Mouse (Mus musculus): ENCODE results near the gene Lgr4. TPM values are rescaled to one million over a fixed set of nuclear protein-coding genes. Genes with fewer than 3 reads are reported as not detected.

The Lgr4 gene
- total RNA-seq, 1 experiment, result 68.9 TPM

DNA sequence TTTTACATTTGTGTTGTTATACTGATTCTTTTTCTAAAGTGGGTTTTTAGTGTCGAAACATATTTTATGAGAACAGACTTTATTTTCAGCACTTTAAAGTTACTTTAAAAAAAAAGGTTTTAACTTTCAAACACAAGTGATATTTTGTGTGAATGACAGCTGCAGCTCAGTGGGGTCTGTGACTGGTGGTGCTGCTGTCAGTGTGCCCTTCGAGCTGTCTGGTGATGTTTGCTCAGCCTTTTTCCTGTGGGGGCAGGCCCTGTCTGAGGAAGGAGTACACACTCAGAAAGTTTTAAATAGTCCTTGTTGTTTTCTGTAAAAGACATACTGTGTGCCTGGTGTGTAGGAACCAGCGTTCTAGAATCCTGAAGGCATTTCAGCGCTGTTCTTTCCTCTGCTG is 119.2 kb downstream of the Lgr4 start:
- H3K27ac ChIP-seq (ENCODE audit: insufficient read depth, low read depth, low read length, poor library complexity, severe bottlenecking), result no peak overlapping the region
- TF ChIP-seq ZC3H11A (IDR thresholded peaks at IDR 0.05; ENCODE audit: borderline replicate concordance, low read depth, low read length) (no peak), CHD2 (IDR thresholded peaks at IDR 0.05; ENCODE audit: low read depth, low read length) (no peak), ZNF384 (IDR thresholded peaks at IDR 0.05; ENCODE audit: low read depth, low read length) (no peak), HCFC1 (IDR thresholded peaks at IDR 0.05; ENCODE audit: borderline replicate concordance, insufficient read depth, low read length) (no peak), MAFK (IDR thresholded peaks at IDR 0.05; ENCODE audit: insufficient read depth, low read depth, low read length) (no peak)
- DNase-seq (ENCODE audit: low read depth, low spot score), result no peak

DNA sequence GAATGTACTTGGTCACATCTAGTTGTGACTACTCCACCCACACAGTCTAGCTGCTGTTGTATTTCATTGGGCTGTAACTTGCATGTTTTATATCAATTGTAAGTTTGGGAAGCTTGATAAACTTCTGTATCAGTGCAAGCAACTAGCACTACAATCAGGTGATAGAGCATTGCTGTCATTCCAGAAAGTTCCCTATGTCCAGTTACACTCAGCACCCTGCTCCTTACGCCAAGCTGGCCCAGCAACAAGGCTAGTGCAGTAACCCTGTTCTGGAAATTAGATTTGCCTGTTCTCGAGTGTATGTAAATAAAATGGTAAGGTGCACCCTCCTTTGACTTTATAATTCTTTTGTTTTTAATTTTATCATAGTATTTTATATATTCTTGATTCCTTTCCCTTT is 119.8 kb downstream of the Lgr4 start:
- no peak overlapping the region for H3K27ac ChIP-seq (ENCODE audit: insufficient read depth, low read depth, low read length, poor library complexity, severe bottlenecking)
- TF ChIP-seq CHD2 (IDR thresholded peaks at IDR 0.05; ENCODE audit: low read depth, low read length) (no peak), ZC3H11A (IDR thresholded peaks at IDR 0.05; ENCODE audit: borderline replicate concordance, low read depth, low read length) (no peak), HCFC1 (IDR thresholded peaks at IDR 0.05; ENCODE audit: borderline replicate concordance, insufficient read depth, low read length) (no peak)
- in situ Hi-C loops (cut with MboI; ENCODE audit: low sequenced_read_pairs in 2 of 2, unreplicated experiment in 2 of 2), result no loop called here

More for the DNA sequence above, 119.2 kb downstream of the Lgr4 start:
- Histone ChIP-seq H3K4me1 (ENCODE audit: control insufficient read depth in 2 of 2, insufficient read depth in 2 of 2, low read length in 2 of 2, poor library complexity in 1 of 2) (no peaks in the 10 kb centered on the region), H3K4me3 (ENCODE audit: insufficient read depth in 1 of 2, low read depth in 1 of 2, low read length in 2 of 2, poor library complexity in 1 of 2, severe bottlenecking in 1 of 2) (no peak overlapping the region), H3K36me3 (ENCODE audit: control insufficient read depth, insufficient read depth, low read length, poor library complexity, severe bottlenecking) (peaks cover 2% of the 10 kb centered on the region; the same call in 1 of the 2 replicates), H3K9ac (ENCODE audit: insufficient read depth, low read depth, low read length, poor library complexity, severe bottlenecking) (no peak overlapping the region), H3K9me3 (ENCODE audit: control insufficient read depth, insufficient read depth, low read depth, low read length) (no peaks in the 10 kb centered on the region)
- in situ Hi-C loops (cut with MboI; ENCODE audit: low sequenced_read_pairs in 2 of 2, unreplicated experiment in 2 of 2), result no loop called here

GRCm38 (mm10) chr2:110038341-110038740 is 120.9 kb downstream of the Lgr4 start:
- no peak for DNase-seq (ENCODE audit: low read depth, low spot score)
- no peaks in the 10 kb centered on the region for H3K9me3 ChIP-seq (ENCODE audit: control insufficient read depth, insufficient read depth, low read depth, low read length)
- H3K4me1 ChIP-seq (ENCODE audit: control insufficient read depth in 2 of 2, insufficient read depth in 2 of 2, low read length in 2 of 2, poor library complexity in 1 of 2), result no peaks in the 10 kb centered on the region
- peaks cover 3% of the 10 kb centered on the region; the same call in 1 of the 2 replicates for H3K36me3 ChIP-seq (ENCODE audit: control insufficient read depth, insufficient read depth, low read length, poor library complexity, severe bottlenecking)
- no peak overlapping the region for H3K9ac ChIP-seq (ENCODE audit: insufficient read depth, low read depth, low read length, poor library complexity, severe bottlenecking)
- in situ Hi-C loops (cut with MboI; ENCODE audit: low sequenced_read_pairs in 2 of 2, unreplicated experiment in 2 of 2), result no loop called here
- no peak for TF ChIP-seq MAFK (IDR thresholded peaks at IDR 0.05; ENCODE audit: insufficient read depth, low read depth, low read length)
- TF ChIP-seq ZC3H11A (IDR thresholded peaks at IDR 0.05; ENCODE audit: borderline replicate concordance, low read depth, low read length), result no peak
- TF ChIP-seq ZNF384 (IDR thresholded peaks at IDR 0.05; ENCODE audit: low read depth, low read length), result no peak
- no peak for TF ChIP-seq HCFC1 (IDR thresholded peaks at IDR 0.05; ENCODE audit: borderline replicate concordance, insufficient read depth, low read length)
- no peak for TF ChIP-seq CHD2 (IDR thresholded peaks at IDR 0.05; ENCODE audit: low read depth, low read length)
- H3K27ac ChIP-seq (ENCODE audit: insufficient read depth, low read depth, low read length, poor library complexity, severe bottlenecking), result no peak overlapping the region
- no peak overlapping the region for H3K4me3 ChIP-seq (ENCODE audit: insufficient read depth in 1 of 2, low read depth in 1 of 2, low read length in 2 of 2, poor library complexity in 1 of 2, severe bottlenecking in 1 of 2)

More for the DNA sequence above, 119.8 kb downstream of the Lgr4 start:
- H3K4me1 ChIP-seq (ENCODE audit: control insufficient read depth in 2 of 2, insufficient read depth in 2 of 2, low read length in 2 of 2, poor library complexity in 1 of 2), result no peaks in the 10 kb centered on the region
- H3K9me3 ChIP-seq (ENCODE audit: control insufficient read depth, insufficient read depth, low read depth, low read length), result no peaks in the 10 kb centered on the region
- no peak overlapping the region for H3K4me3 ChIP-seq (ENCODE audit: insufficient read depth in 1 of 2, low read depth in 1 of 2, low read length in 2 of 2, poor library complexity in 1 of 2, severe bottlenecking in 1 of 2)
- no peak overlapping the region for H3K9ac ChIP-seq (ENCODE audit: insufficient read depth, low read depth, low read length, poor library complexity, severe bottlenecking)
- H3K36me3 ChIP-seq (ENCODE audit: control insufficient read depth, insufficient read depth, low read length, poor library complexity, severe bottlenecking), result peaks cover 3% of the 10 kb centered on the region; the same call in 1 of the 2 replicates
- DNase-seq (ENCODE audit: low read depth, low spot score), result no peak

DNA sequence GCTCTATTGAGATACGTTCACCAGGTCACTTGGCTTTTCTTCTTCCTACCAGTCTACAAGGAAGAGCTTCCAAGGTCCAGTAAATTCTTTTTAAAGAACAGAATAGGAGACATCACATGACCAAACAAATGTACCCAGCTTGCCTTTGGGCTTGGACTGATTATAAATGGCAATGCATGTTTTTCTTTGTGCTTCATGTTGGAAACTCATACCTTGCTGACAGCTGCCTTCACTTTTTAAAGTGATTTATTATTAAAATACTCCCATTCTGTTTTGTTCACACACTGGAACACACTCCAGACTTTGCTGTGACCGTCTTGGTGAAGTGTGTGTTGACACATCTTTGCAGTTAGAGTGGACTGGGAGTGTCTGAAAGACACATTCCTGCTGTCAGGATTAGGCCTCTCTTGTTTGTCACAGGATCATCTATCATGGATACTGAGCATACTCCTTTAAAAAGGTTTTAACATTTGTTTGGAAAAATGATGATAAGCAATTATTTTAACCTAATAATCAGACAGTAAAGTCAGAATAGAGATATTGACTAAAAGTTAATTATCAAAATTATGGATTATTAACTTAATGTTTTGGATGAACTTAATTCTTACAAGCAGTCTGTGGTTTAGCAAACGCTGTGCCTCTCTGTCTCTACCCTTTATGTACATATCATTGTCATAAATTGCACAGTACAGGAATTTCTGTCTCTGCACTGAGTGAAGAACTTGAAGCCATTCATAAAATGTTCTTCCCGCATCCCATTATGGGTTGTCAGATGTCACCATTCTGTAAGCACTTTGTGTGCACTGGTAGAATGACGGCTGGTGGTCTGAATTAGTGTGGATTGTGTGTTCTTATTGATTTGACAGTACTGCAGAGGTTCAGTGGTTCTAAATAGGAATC is 125.7 kb downstream of the Lgr4 start:
- in situ Hi-C loops (cut with MboI; ENCODE audit: low sequenced_read_pairs in 2 of 2, unreplicated experiment in 2 of 2), result no loop called here
- H3K4me3 ChIP-seq (ENCODE audit: insufficient read depth in 1 of 2, low read depth in 1 of 2, low read length in 2 of 2, poor library complexity in 1 of 2, severe bottlenecking in 1 of 2), result no peak overlapping the region
- DNase-seq (ENCODE audit: low read depth, low spot score), result no peak
- H3K9ac ChIP-seq (ENCODE audit: insufficient read depth, low read depth, low read length, poor library complexity, severe bottlenecking), result no peak overlapping the region
- no peak overlapping the region for H3K27ac ChIP-seq (ENCODE audit: insufficient read depth, low read depth, low read length, poor library complexity, severe bottlenecking)
- peaks cover 3% of the 10 kb centered on the region; the same call in 1 of the 2 replicates for H3K36me3 ChIP-seq (ENCODE audit: control insufficient read depth, insufficient read depth, low read length, poor library complexity, severe bottlenecking)
- no peaks in the 10 kb centered on the region for H3K9me3 ChIP-seq (ENCODE audit: control insufficient read depth, insufficient read depth, low read depth, low read length)
- H3K4me1 ChIP-seq (ENCODE audit: control insufficient read depth in 2 of 2, insufficient read depth in 2 of 2, low read length in 2 of 2, poor library complexity in 1 of 2), result no peaks in the 10 kb centered on the region
- no peak for TF ChIP-seq HCFC1 (IDR thresholded peaks at IDR 0.05; ENCODE audit: borderline replicate concordance, insufficient read depth, low read length)
